Mouse (Mus musculus): Measurements from ENCODE around the gene Tmem117. TPM values are rescaled to one million over a fixed set of nuclear protein-coding genes. Genes with fewer than 3 reads are reported as not detected.

Tmem117 gene
- polyA plus RNA-seq, 1 experiment from 2014 or later: 4.6 TPM

GRCm38 (mm10) chr15:94655811-94656323, 26.8 kb downstream of the Tmem117 start:
- H3K9ac ChIP-seq (ENCODE audit: low read length): no peak overlapping the region
- peak; percentile 51 for ATAC-seq (ENCODE audit: insufficient read depth, low FRiP score)
- no peak overlapping the region for H3K4me3 ChIP-seq (replicated peaks; ENCODE audit: low read length)
- no peaks in the 10 kb centered on the region for H3K9me3 ChIP-seq (replicated peaks; ENCODE audit: control insufficient read depth, low read length)
- 69% methylated on average over 13 of the region's 13 CpGs for WGBS
- no peaks in the 10 kb centered on the region for H3K36me3 ChIP-seq (ENCODE audit: control insufficient read depth, insufficient read depth, low read length)
- no peaks in the 10 kb centered on the region for H3K27me3 ChIP-seq (ENCODE audit: control insufficient read depth, insufficient read depth, low read length)
- H3K4me2 ChIP-seq (ENCODE audit: low read depth, low read length): no peak overlapping the region
- H3K27ac ChIP-seq (ENCODE audit: low read length): peak overlapping the region; percentile 9; the same call in 1 of the 2 replicates
- peaks cover 25% of the 10 kb centered on the region for H3K4me1 ChIP-seq (ENCODE audit: control insufficient read depth, insufficient read depth, low read length)

DNA sequence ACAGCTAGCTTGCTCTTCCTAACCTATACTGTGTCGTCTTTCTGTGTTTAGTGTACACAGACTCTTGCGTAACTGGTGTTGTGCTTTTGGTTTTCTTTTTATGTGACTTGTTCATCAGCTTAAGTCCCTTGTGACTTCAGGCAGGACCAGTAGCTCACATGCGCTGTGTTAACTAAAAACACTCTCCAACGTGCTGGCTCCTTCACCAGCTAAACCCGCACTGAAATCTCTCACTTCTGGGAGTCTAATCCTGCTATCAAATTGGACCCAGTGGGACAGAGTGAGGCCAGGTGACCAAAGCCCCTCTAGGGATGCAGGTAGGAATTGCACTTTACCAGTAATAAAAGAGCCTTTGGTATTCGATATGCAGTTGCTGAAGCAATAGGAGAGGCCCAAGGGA, 28.9 kb downstream of the Tmem117 start:
- no peaks in the 10 kb centered on the region for H3K36me3 ChIP-seq (ENCODE audit: control insufficient read depth, insufficient read depth, low read length)
- 68% methylated on average over 6 of the region's 6 CpGs for WGBS
- no peaks in the 10 kb centered on the region for H3K27me3 ChIP-seq (ENCODE audit: control insufficient read depth, insufficient read depth, low read length)
- H3K27ac ChIP-seq (ENCODE audit: low read length): no peak overlapping the region
- H3K4me2 ChIP-seq (ENCODE audit: low read depth, low read length): no peak overlapping the region
- H3K4me1 ChIP-seq (ENCODE audit: control insufficient read depth, insufficient read depth, low read length): peaks cover 25% of the 10 kb centered on the region
- no peak for ATAC-seq (ENCODE audit: insufficient read depth, low FRiP score)
- no peak overlapping the region for H3K9ac ChIP-seq (ENCODE audit: low read length)
- H3K9me3 ChIP-seq (replicated peaks; ENCODE audit: control insufficient read depth, low read length): no peaks in the 10 kb centered on the region
- H3K4me3 ChIP-seq (replicated peaks; ENCODE audit: low read length): no peak overlapping the region

DNA sequence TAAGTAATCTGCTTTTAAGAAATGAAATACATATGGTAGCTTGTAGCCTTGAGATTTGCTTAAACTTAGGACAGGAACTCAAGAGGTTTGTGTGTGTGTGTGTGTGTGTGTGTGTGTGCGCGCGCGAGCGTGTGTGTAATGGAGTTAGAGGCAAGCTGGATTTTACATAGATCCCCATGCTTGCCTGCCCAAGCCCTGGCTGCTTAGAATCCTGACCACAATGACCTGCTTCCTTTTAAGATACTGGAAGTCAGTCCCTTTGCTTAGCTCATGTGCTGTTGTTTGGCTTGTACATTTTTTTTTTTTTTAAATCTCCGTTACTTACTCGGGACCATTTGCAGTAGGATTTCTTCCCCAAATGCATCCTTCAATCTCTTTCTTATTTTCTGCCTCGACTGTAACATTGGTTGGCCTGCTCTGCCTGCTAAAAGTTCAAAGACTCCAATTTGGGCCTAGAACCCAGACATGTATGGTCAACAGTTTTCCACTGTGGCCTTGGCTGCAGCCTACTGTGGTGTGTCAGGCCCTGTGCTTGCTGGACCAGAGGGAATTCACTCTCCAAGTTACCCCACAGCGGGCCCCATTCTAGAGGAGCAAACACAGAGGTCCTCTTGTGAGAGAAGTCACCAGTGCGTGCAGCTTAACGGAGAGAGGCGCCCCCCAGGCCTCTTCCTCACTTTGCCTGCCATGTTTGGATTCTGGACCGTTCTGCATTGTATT, 29.5 kb downstream of the Tmem117 start:
- H3K27ac ChIP-seq (ENCODE audit: low read length): no peak overlapping the region
- no peaks in the 10 kb centered on the region for H3K27me3 ChIP-seq (ENCODE audit: control insufficient read depth, insufficient read depth, low read length)
- no peak overlapping the region for H3K4me2 ChIP-seq (ENCODE audit: low read depth, low read length)
- no peaks in the 10 kb centered on the region for H3K9me3 ChIP-seq (replicated peaks; ENCODE audit: control insufficient read depth, low read length)
- H3K4me3 ChIP-seq (replicated peaks; ENCODE audit: low read length): no peak overlapping the region
- H3K4me1 ChIP-seq (ENCODE audit: control insufficient read depth, insufficient read depth, low read length): peaks cover 25% of the 10 kb centered on the region
- H3K36me3 ChIP-seq (ENCODE audit: control insufficient read depth, insufficient read depth, low read length): no peaks in the 10 kb centered on the region
- H3K9ac ChIP-seq (ENCODE audit: low read length): no peak overlapping the region
- no peak for ATAC-seq (ENCODE audit: insufficient read depth, low FRiP score)
- WGBS: 73% methylated on average over 13 of the region's 13 CpGs

DNA sequence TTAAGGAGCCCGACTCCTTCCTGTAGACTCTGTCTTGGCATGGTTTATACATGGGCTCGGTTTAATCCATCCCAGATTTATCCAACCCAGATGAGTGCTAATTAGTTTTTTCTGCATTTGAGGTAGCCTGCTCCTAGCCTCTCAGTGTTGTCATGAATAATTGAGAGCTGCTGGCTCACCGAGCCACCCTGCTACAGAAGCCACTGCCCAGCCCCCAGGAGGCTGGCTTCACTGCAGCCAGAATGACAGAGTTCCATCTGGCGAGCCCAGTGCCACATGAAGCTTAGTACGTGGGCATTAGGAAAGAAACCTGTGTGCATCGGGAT, 30.0 kb downstream of the Tmem117 start:
- Histone ChIP-seq H3K4me1 (ENCODE audit: control insufficient read depth, insufficient read depth, low read length) (peaks cover 22% of the 10 kb centered on the region), H3K4me2 (ENCODE audit: low read depth, low read length) (no peak overlapping the region), H3K4me3 (replicated peaks; ENCODE audit: low read length) (no peak overlapping the region), H3K9me3 (replicated peaks; ENCODE audit: control insufficient read depth, low read length) (no peaks in the 10 kb centered on the region), H3K27ac (ENCODE audit: low read length) (no peak overlapping the region), H3K9ac (ENCODE audit: low read length) (no peak overlapping the region), H3K36me3 (ENCODE audit: control insufficient read depth, insufficient read depth, low read length) (no peaks in the 10 kb centered on the region), H3K27me3 (ENCODE audit: control insufficient read depth, insufficient read depth, low read length) (no peaks in the 10 kb centered on the region)
- 55% methylated on average over 6 of the region's 6 CpGs for WGBS
- ATAC-seq (ENCODE audit: insufficient read depth, low FRiP score): no peak

- peak; percentile 76; the same call in 1 of the 2 replicates for ATAC-seq (ENCODE audit: insufficient read depth, low FRiP score)
- 9% methylated on average over 7 of the region's 7 CpGs for WGBS
- H3K27ac ChIP-seq (ENCODE audit: low read length): peak overlapping the region; percentile 62
- H3K9me3 ChIP-seq (replicated peaks; ENCODE audit: control insufficient read depth, low read length): no peaks in the 10 kb centered on the region
- no peak overlapping the region for H3K4me3 ChIP-seq (replicated peaks; ENCODE audit: low read length)
- no peaks in the 10 kb centered on the region for H3K27me3 ChIP-seq (ENCODE audit: control insufficient read depth, insufficient read depth, low read length)
- no peak overlapping the region for H3K4me2 ChIP-seq (ENCODE audit: low read depth, low read length)
- peaks cover 22% of the 10 kb centered on the region for H3K4me1 ChIP-seq (ENCODE audit: control insufficient read depth, insufficient read depth, low read length)
- no peak overlapping the region for H3K9ac ChIP-seq (ENCODE audit: low read length)
- H3K36me3 ChIP-seq (ENCODE audit: control insufficient read depth, insufficient read depth, low read length): no peaks in the 10 kb centered on the region
These were observed 31.9 kb downstream of the Tmem117 start for GRCm38 (mm10) chr15:94660913-94661312.

DNA sequence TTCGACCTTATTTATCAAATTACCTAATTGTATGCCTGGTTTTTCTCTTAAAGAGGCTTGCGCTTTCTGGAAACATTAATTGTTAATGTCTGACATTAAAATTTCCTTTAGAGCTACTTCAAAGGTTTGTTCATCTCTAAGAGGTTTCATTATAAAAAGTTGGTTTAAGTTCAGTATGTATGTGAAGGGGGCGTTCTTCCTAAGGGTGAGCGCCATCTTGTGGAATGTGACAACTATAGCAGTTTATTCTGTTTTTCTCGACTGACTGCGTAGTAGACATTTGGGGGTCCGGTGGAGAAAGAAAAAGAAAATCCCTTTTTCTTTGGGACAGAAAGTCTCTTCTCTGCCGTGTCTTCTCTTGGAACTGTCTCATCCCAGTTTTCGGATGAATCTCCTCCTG, 32.4 kb downstream of the Tmem117 start:
- no peaks in the 10 kb centered on the region for H3K36me3 ChIP-seq (ENCODE audit: control insufficient read depth, insufficient read depth, low read length)
- H3K27ac ChIP-seq (ENCODE audit: low read length): no peak overlapping the region
- ATAC-seq (ENCODE audit: insufficient read depth, low FRiP score): peak; percentile 44; the same call in 1 of the 2 replicates
- no peak overlapping the region for H3K4me3 ChIP-seq (replicated peaks; ENCODE audit: low read length)
- no peaks in the 10 kb centered on the region for H3K9me3 ChIP-seq (replicated peaks; ENCODE audit: control insufficient read depth, low read length)
- no peak overlapping the region for H3K9ac ChIP-seq (ENCODE audit: low read length)
- WGBS: 16% methylated on average over 9 of the region's 9 CpGs
- H3K27me3 ChIP-seq (ENCODE audit: control insufficient read depth, insufficient read depth, low read length): no peaks in the 10 kb centered on the region
- H3K4me2 ChIP-seq (ENCODE audit: low read depth, low read length): 0 out of 2 replicates have a peak overlapping the region, but pooled peaks have one; percentile 35
- peaks cover 22% of the 10 kb centered on the region for H3K4me1 ChIP-seq (ENCODE audit: control insufficient read depth, insufficient read depth, low read length)

DNA sequence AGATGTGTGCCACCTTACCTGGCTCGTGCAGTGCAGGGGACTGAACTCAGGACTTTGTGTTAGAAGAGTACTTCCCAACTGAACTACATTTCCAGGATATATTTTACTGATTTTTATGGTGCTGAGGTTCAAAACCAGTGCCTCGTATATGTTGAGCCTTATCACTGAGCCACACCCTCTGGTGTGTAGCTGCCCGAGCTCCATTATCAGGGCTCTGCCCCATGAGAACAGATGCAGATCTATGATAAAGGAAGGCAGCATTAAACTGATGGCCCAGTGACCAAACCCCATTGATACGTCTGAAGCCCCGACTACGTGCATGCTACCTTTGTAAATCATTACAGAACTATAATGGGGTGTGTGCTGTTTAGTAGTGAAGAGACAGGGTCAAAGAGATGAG, 35.6 kb downstream of the Tmem117 start:
- WGBS: 77% methylated on average over 6 of the region's 6 CpGs
- H3K4me2 ChIP-seq (ENCODE audit: low read depth, low read length): no peak overlapping the region
- no peak overlapping the region for H3K27ac ChIP-seq (ENCODE audit: low read length)
- peaks cover 10% of the 10 kb centered on the region for H3K4me1 ChIP-seq (ENCODE audit: control insufficient read depth, insufficient read depth, low read length)
- no peaks in the 10 kb centered on the region for H3K27me3 ChIP-seq (ENCODE audit: control insufficient read depth, insufficient read depth, low read length)
- ATAC-seq (ENCODE audit: insufficient read depth, low FRiP score): no peak
- no peak overlapping the region for H3K9ac ChIP-seq (ENCODE audit: low read length)
- H3K9me3 ChIP-seq (replicated peaks; ENCODE audit: control insufficient read depth, low read length): no peaks in the 10 kb centered on the region
- no peak overlapping the region for H3K4me3 ChIP-seq (replicated peaks; ENCODE audit: low read length)
- H3K36me3 ChIP-seq (ENCODE audit: control insufficient read depth, insufficient read depth, low read length): no peaks in the 10 kb centered on the region

- Histone ChIP-seq H3K36me3 (ENCODE audit: control insufficient read depth, insufficient read depth, low read length) (no peaks in the 10 kb centered on the region), H3K4me2 (ENCODE audit: low read depth, low read length) (no peak overlapping the region), H3K27ac (ENCODE audit: low read length) (no peak overlapping the region), H3K4me3 (replicated peaks; ENCODE audit: low read length) (no peak overlapping the region), H3K27me3 (ENCODE audit: control insufficient read depth, insufficient read depth, low read length) (no peaks in the 10 kb centered on the region), H3K9me3 (replicated peaks; ENCODE audit: control insufficient read depth, low read length) (no peaks in the 10 kb centered on the region), H3K4me1 (ENCODE audit: control insufficient read depth, insufficient read depth, low read length) (no peaks in the 10 kb centered on the region), H3K9ac (ENCODE audit: low read length) (no peak overlapping the region)
- WGBS: 45% methylated on average over 3 of the region's 3 CpGs
- ATAC-seq (ENCODE audit: insufficient read depth, low FRiP score): 0 out of 2 replicates have a peak, but pooled peaks have one; percentile 37
These were observed 52.1 kb downstream of the Tmem117 start for GRCm38 (mm10) chr15:94681135-94681534.

DNA sequence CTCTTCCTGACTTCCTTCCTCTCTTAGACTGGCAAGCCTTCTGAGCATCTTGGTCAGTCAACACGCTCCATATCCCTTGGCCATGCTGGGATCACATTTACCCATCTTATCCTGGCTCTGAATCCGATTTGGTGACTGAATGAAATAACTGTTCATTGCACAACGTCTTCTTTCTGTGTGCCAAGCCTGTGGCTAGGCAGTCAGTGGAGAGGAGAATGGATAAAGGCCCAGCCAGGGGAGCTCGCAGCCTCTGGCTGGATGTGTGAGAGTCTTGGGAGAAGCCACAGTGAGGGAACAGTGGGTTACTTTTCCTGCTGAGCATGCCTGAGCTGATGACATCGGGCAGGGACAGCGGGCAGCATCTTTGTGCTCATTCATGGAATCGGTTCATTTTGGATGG, 55.2 kb downstream of the Tmem117 start:
- Histone ChIP-seq H3K4me1 (ENCODE audit: control insufficient read depth, insufficient read depth, low read length) (no peaks in the 10 kb centered on the region), H3K4me2 (ENCODE audit: low read depth, low read length) (no peak overlapping the region), H3K36me3 (ENCODE audit: control insufficient read depth, insufficient read depth, low read length) (no peaks in the 10 kb centered on the region), H3K27ac (ENCODE audit: low read length) (no peak overlapping the region), H3K27me3 (ENCODE audit: control insufficient read depth, insufficient read depth, low read length) (no peaks in the 10 kb centered on the region), H3K9me3 (replicated peaks; ENCODE audit: control insufficient read depth, low read length) (no peaks in the 10 kb centered on the region), H3K4me3 (replicated peaks; ENCODE audit: low read length) (no peak overlapping the region), H3K9ac (ENCODE audit: low read length) (no peak overlapping the region)
- ATAC-seq (ENCODE audit: insufficient read depth, low FRiP score): no peak
- 79% methylated on average over 7 of the region's 7 CpGs for WGBS

All from stomach, embryonic 16.5 days (tissue).